Mouse (Mus musculus): Measurements from ENCODE around the gene Tbc1d2b. TPM values are rescaled to one million over a fixed set of nuclear protein-coding genes. Genes with fewer than 3 reads are reported as not detected.

Gene Tbc1d2b
- polyA plus RNA-seq, 1 experiment from 2014 or later, result 17.1 TPM

Other genes starting within 250 kb of the Tbc1d2b start
- gene Ctsh, start 216.7 kb downstream of the Tbc1d2b start, polyA plus RNA-seq (2015; fragmentation: Nextera tagmentation; extraction: Ambion mirVana), result 63.1 and 72.0 TPM in 2 replicates
- 362 and 379 TPM in 2 replicates for gene Morf4l1, start 156.0 kb downstream of the Tbc1d2b start, polyA plus RNA-seq (2015; fragmentation: Nextera tagmentation; extraction: Ambion mirVana)
- gene Adamts7, start 107.7 kb downstream of the Tbc1d2b start, polyA plus RNA-seq (2015; fragmentation: Nextera tagmentation; extraction: Ambion mirVana), result 13.1 and 15.5 TPM in 2 replicates

All from stomach, embryonic 15.5 days (tissue).